Mouse (Mus musculus): ENCODE measurements at regions not wholly inside any gene's neighbourhood (a gene's known extent, or its start where the extent isn't known, plus 50 kb on each side); places are given as distances from the start of the nearest gene placed in this dataset.

DNA sequence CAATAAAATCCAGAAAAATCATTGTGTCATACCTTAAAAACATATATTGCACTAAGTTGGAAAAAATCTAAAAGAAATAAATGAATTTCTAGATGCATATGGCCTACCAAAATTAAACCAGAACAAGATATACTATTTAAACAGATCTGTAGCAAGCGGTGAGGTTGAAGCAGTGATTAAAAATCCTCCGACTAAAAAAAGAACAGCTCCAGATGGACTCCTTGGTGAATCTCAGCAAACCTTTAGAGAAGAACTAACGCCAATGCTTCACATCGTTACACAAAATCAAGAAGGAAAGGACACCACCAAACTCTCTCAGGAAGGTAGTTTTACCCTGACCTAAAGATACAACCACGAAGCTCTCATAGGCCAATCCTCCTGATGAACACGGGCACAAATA is 63.9 kb upstream of the Ptgfrn start:
- Histone ChIP-seq H3K27me3 (ENCODE audit: low read depth, poor library complexity, severe bottlenecking) (no peaks in the 10 kb centered on the region), H3K4me3 (no peak overlapping the region), H3K9me3 (replicated peaks) (no peaks in the 10 kb centered on the region), H3K36me3 (no peaks in the 10 kb centered on the region), H3K27ac (no peak overlapping the region), H3K4me1 (peaks cover 18% of the 10 kb centered on the region)
- no peak for DNase-seq (ENCODE audit: low spot score)
- 90% methylated on average over 6 of the region's 6 CpGs for WGBS

DNA sequence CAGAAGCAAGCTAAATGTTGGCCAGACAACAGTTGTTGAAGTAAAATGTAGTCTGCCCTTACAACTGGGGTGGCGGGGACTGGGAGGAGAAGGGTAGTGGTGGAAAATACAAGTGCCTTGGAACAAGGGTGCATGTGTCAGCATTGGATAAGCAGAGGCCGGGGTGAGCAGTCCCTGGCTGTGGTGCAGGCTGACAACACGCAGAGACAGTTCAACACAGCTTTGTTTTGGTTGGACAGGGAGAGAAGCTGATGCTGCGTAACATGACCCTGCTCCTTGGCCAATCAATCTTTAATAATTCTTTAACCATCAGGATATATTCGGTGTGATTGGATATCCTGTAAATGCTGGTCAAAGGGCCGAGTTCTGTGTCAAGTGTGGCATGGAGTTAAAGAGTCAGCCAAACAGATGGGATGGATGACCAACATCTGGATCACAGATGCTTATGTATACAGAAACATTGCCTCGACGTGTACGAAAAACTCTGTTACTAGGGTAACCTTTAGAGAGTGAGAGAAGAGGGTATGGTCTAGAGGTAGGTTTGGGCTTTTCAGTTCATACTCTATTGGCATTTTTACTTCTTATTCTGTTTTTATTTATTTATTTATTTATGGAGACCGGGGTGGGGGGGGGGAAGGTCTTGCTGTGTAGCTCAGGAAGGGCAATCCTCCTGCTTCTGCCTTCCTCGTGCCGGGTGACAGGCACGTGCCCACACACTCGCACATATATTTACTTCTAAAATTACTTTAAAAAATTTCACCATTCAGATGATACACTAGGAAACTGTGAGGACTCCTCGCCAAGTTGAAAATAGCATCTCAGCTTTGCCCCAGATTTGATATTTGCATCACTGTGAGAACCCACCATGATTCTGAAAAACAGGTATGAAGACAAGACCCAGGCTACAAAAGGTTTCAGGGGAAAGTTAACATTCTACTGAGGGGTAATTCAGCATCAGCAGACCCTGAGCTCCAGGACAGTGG is 60.2 kb upstream of the Ptgfrn start:
- Histone ChIP-seq H3K27me3 (ENCODE audit: low read depth, poor library complexity, severe bottlenecking) (no peaks in the 10 kb centered on the region), H3K4me1 (peaks cover 35% of the 10 kb centered on the region), H3K27ac (peak overlapping the region; percentile 76), H3K4me3 (no peak overlapping the region), H3K9me3 (replicated peaks) (no peaks in the 10 kb centered on the region), H3K36me3 (no peaks in the 10 kb centered on the region)
- DNase-seq (ENCODE audit: low spot score) = peak; percentile 50
- 55% methylated on average over 15 of the region's 15 CpGs for WGBS

DNA sequence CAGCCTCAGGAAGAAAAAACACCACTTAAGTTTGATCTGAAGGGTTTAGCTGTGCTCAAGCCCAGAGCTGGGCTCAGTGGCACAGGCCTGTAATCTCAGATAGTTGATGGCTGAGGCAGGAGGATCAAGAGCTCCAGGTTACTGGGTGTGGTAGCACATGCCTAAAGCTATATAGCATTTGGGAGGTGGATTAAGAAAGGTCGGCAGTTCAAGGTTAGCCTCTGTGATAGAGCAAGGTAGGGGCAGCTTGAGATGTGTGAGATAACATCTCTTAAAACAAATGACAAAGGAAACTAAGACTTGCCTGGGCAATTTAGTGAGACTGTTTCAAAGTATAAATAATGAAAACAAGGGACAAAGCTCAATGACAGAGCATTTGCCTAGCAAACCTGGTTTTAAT is 56.9 kb upstream of the Ptgfrn start:
- Histone ChIP-seq H3K27ac (no peak overlapping the region), H3K36me3 (no peaks in the 10 kb centered on the region), H3K9me3 (replicated peaks) (no peaks in the 10 kb centered on the region), H3K4me1 (peaks cover 63% of the 10 kb centered on the region), H3K4me3 (no peak overlapping the region), H3K27me3 (ENCODE audit: low read depth, poor library complexity, severe bottlenecking) (no peaks in the 10 kb centered on the region)
- 93% methylated on average over 1 of the region's 1 CpGs for WGBS
- DNase-seq (ENCODE audit: low spot score) = no peak

DNA sequence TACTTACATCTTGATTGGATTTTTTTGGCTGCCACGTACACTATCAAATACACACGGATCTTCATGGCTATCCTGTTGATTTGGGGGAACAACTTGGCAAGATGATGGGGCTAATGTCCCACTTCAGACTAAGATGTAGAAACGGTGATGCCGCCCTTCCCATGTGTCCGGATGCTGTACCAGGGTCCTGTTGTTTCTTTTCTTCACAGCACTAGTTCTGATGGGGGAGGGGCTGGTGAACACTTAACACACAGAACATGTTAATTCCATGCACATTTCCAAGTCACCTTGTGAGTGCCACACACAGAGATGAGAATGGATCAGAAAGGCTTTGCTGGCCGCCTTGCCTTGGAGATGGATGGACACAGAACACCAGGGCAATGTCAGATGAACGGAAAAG is 56.5 kb upstream of the Ptgfrn start:
- H3K27ac ChIP-seq = peak overlapping the region; percentile 71; the same call in 1 of the 2 replicates
- H3K4me3 ChIP-seq = no peak overlapping the region
- no peaks in the 10 kb centered on the region for H3K27me3 ChIP-seq (ENCODE audit: low read depth, poor library complexity, severe bottlenecking)
- H3K9me3 ChIP-seq (replicated peaks) = no peaks in the 10 kb centered on the region
- no peaks in the 10 kb centered on the region for H3K36me3 ChIP-seq
- WGBS = 90% methylated on average over 7 of the region's 7 CpGs
- H3K4me1 ChIP-seq = peaks cover 68% of the 10 kb centered on the region
- no peak for DNase-seq (ENCODE audit: low spot score)

- Histone ChIP-seq H3K9me3 (replicated peaks) (no peaks in the 10 kb centered on the region), H3K4me3 (no peak overlapping the region), H3K27me3 (ENCODE audit: low read depth, poor library complexity, severe bottlenecking) (no peaks in the 10 kb centered on the region), H3K27ac (peak overlapping the region; percentile 71), H3K4me1 (peaks cover 73% of the 10 kb centered on the region), H3K36me3 (no peaks in the 10 kb centered on the region)
- 50% methylated on average over 6 of the region's 6 CpGs for WGBS
- DNase-seq (ENCODE audit: low spot score) = peak; percentile 38
Measured at GRCm38 (mm10) chr3:101165261-101165660, 55.2 kb upstream of the Ptgfrn start.

DNA sequence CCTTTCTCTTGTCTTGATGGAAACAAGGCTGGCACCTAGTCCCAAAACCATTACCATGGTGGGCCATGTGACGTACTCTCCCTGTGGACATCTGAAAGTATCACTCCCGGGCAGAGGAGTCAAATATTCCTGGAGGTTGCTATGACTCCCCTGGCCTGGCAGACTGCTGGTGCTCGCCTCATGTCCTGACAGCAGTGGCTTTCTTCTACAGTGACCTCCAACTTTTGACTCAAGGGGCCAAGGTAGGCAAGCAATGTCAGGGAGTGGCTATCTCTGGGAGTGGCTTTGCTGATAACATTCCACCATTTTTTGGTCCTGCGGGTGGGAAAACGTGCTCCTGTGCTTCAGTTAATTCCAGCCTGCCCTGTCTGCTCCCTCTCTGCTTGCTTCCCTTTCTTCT is 54.7 kb upstream of the Ptgfrn start:
- H3K27me3 ChIP-seq (ENCODE audit: low read depth, poor library complexity, severe bottlenecking) = no peaks in the 10 kb centered on the region
- H3K4me1 ChIP-seq = peaks cover 73% of the 10 kb centered on the region
- no peak for DNase-seq (ENCODE audit: low spot score)
- 75% methylated on average over 5 of the region's 5 CpGs for WGBS
- H3K36me3 ChIP-seq = no peaks in the 10 kb centered on the region
- peak overlapping the region; percentile 71 for H3K27ac ChIP-seq
- no peaks in the 10 kb centered on the region for H3K9me3 ChIP-seq (replicated peaks)
- no peak overlapping the region for H3K4me3 ChIP-seq

- Histone ChIP-seq H3K9me3 (replicated peaks) (no peaks in the 10 kb centered on the region), H3K27ac (peak overlapping the region; percentile 93), H3K36me3 (no peaks in the 10 kb centered on the region), H3K27me3 (ENCODE audit: low read depth, poor library complexity, severe bottlenecking) (no peaks in the 10 kb centered on the region), H3K4me3 (no peak overlapping the region), H3K4me1 (peaks cover 70% of the 10 kb centered on the region)
- no peak for DNase-seq (ENCODE audit: low spot score)
- WGBS = 64% methylated on average over 4 of the region's 4 CpGs
Measured at GRCm38 (mm10) chr3:101163991-101164434, 53.9 kb upstream of the Ptgfrn start.

GRCm38 (mm10) chr3:101163160-101163990 is 53.3 kb upstream of the Ptgfrn start:
- H3K9me3 ChIP-seq (replicated peaks) = no peaks in the 10 kb centered on the region
- no peaks in the 10 kb centered on the region for H3K27me3 ChIP-seq (ENCODE audit: low read depth, poor library complexity, severe bottlenecking)
- H3K4me3 ChIP-seq = no peak overlapping the region
- peaks cover 3% of the 10 kb centered on the region; the same call in 1 of the 2 replicates for H3K36me3 ChIP-seq
- H3K4me1 ChIP-seq = peaks cover 68% of the 10 kb centered on the region
- peak overlapping the region; percentile 93 for H3K27ac ChIP-seq
- no peak for DNase-seq (ENCODE audit: low spot score)
- 26% methylated on average over 16 of the region's 16 CpGs for WGBS

DNA sequence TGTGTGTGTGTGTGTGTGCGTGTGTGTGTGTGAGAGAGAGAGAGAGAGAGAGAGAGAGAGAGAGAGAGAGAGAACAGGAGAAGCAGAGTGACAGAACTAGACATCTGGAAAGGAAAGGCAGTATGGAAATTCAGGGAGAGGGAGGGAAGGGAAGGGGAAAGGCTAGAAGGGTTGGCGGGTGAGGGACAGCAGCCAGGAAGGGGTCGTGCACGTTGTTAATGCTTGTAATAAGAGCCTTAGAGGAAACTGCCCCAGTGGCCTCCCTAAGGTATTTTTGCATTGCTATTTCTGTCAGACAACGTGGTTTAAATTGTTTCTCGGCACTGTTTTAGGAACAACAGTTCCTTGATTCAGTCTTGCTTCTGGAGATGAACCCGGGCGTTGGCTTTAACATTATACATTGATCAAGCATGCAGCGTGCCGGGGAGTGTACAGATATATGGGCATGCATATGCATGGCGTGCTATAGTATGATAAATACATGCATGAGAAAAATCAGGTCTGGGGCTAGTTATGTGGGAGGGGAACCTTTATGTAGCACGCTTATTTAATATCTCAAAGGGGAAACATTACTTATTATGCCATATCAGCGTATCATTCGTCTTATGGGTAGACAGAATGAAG is 52.6 kb upstream of the Ptgfrn start:
- Histone ChIP-seq H3K4me1 (peaks cover 67% of the 10 kb centered on the region), H3K9me3 (replicated peaks) (no peaks in the 10 kb centered on the region), H3K4me3 (no peak overlapping the region), H3K27me3 (ENCODE audit: low read depth, poor library complexity, severe bottlenecking) (no peaks in the 10 kb centered on the region), H3K27ac (peak overlapping the region; percentile 93), H3K36me3 (peaks cover 3% of the 10 kb centered on the region; the same call in 1 of the 2 replicates)
- 48% methylated on average over 14 of the region's 14 CpGs for WGBS
- peak; percentile 62 for DNase-seq (ENCODE audit: low spot score)

DNA sequence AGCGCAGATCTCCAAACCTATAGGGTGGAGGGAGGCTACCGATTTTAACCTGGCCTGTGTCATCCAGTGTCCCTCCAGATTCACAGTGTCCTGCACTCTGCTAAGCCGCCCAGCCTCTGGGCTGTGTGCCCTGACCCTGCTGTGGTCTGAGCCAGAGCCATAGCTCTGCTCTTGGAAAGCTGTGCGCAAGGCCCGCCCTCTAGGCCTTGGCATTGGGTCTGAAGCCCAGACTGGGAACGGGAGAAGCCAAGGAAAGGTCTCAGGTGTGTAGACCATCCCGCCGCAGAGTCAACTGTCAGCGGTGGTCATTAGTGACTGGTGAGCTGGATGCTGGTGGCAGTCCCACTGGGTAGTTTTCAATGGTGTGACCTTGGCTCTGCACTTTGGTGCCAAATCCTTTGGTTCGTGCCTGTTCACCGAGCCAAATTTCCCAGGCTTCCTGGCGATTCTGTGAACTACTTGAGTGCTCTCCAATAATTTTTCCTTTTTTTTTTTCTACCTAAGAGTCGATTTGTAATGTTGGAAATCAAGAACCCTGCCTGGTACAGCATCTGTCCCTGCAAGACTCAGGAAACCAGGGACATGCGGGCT is 52.0 kb upstream of the Ptgfrn start:
- peak overlapping the region; percentile 93 for H3K27ac ChIP-seq
- peak; percentile 80 for DNase-seq (ENCODE audit: low spot score)
- peak overlapping the region; percentile 36 for H3K4me3 ChIP-seq
- H3K9me3 ChIP-seq (replicated peaks) = no peaks in the 10 kb centered on the region
- H3K4me1 ChIP-seq = peaks cover 67% of the 10 kb centered on the region
- WGBS = 36% methylated on average over 14 of the region's 14 CpGs
- H3K27me3 ChIP-seq (ENCODE audit: low read depth, poor library complexity, severe bottlenecking) = no peaks in the 10 kb centered on the region
- peaks cover 3% of the 10 kb centered on the region; the same call in 1 of the 2 replicates for H3K36me3 ChIP-seq

- no peak for DNase-seq (ENCODE audit: low spot score)
- H3K4me3 ChIP-seq = peak overlapping the region; percentile 36
- peak overlapping the region; percentile 93 for H3K27ac ChIP-seq
- peaks cover 62% of the 10 kb centered on the region for H3K4me1 ChIP-seq
- no peaks in the 10 kb centered on the region for H3K27me3 ChIP-seq (ENCODE audit: low read depth, poor library complexity, severe bottlenecking)
- WGBS = 8% methylated on average over 11 of the region's 11 CpGs
- H3K9me3 ChIP-seq (replicated peaks) = no peaks in the 10 kb centered on the region
- H3K36me3 ChIP-seq = peaks cover 3% of the 10 kb centered on the region; the same call in 1 of the 2 replicates
Measured at GRCm38 (mm10) chr3:101161421-101161940, 51.4 kb upstream of the Ptgfrn start.
